11 mouse cellular contexts compared by ENCODE assay signal in the genomic region with DNA sequence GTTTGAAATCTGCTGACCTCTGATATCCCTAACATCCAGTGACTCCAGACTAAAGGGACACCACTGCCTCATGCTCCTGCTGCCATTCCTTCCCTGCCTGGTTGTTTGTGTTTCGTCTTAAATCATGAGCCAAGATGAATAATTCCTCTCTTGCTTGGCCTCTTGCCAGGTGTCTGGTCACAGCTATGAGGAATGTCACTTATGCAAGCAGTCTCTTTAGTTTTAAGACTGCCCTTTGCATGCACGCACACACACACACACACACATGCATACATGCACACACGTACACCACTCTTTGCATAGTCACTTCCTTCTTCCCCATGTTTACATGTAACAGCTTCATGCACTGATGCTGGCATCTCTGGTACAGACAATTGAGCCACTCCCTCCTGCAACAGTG.
DNase-seq lines count a peak whose midpoint lies in the region; ATAC-seq and TF ChIP-seq lines count a peak whose summit lies in the region.
"Had no signal": no experiment of that assay in that cellular context is flagged by ENCODE, and none has a peak within 500 bp of the region (broad histone marks: within the 10 kb centered on the region; RNA-seq: fewer than 3 reads in every experiment).

No protein-coding gene starts in this region.

- intact Hi-C loops in gastrocnemius, adult 2 months (cut with DNase I), result no loop called here

- no peaks in the 10 kb centered on the region for H3K27me3 ChIP-seq in heart, embryonic 13.5 days (replicated peaks)
- H3K27me3 ChIP-seq in lung, embryonic 15.5 days, result no peaks in the 10 kb centered on the region
- H3K27me3 ChIP-seq in liver, embryonic 11.5 days (replicated peaks; ENCODE audit: control insufficient read depth, insufficient read depth, low read length), result no peaks in the 10 kb centered on the region
- H3K27me3 ChIP-seq: liver, embryonic 13.5 days had no signal

- no peak overlapping the region for H3K27ac ChIP-seq in heart, embryonic 13.5 days (replicated peaks)
- H3K27ac ChIP-seq in lung, embryonic 15.5 days, result no peak overlapping the region
- no peak overlapping the region for H3K27ac ChIP-seq in liver, embryonic 11.5 days (ENCODE audit: low read depth, low read length)
- no peak overlapping the region for H3K27ac ChIP-seq in gastrocnemius, adult 2 months
- H3K27ac ChIP-seq: liver, embryonic 13.5 days had no signal

- ATAC-seq in heart, embryonic 13.5 days (ENCODE audit: extremely low read depth, insufficient number of reproducible peaks, low FRiP score, low TSS enrichment), result 0 out of 2 replicates have a peak, but pooled peaks have one; percentile 25
- ATAC-seq in lung, embryonic 15.5 days (ENCODE audit: borderline replicate concordance, extremely low read depth, low FRiP score, low TSS enrichment), result peak; percentile 87; the same call in 1 of the 2 replicates
- peak; percentile 36 for ATAC-seq in liver, embryonic 11.5 days (replicated peaks; ENCODE audit: low FRiP score)

- H3K9me3 ChIP-seq in heart, embryonic 13.5 days, result no peaks in the 10 kb centered on the region
- no peaks in the 10 kb centered on the region for H3K9me3 ChIP-seq in lung, embryonic 15.5 days
- no peaks in the 10 kb centered on the region for H3K9me3 ChIP-seq in liver, embryonic 11.5 days (ENCODE audit: control insufficient read depth, low read length)
- H3K9me3 ChIP-seq: liver, embryonic 13.5 days had no signal

- no peak for DNase-seq in heart, adult 18-20 months
- DNase-seq in lung, postnatal 25 days (ENCODE audit: low spot score), result no peak
- DNase-seq in adrenal gland, adult (ENCODE audit: inconsistent age in 2 of 2, low spot score in 1 of 2), result peak; percentile 8 to 69
- no peak for DNase-seq in liver, embryonic 11.5 days (ENCODE audit: low spot score)
- no peak for DNase-seq in gastrocnemius, adult 2 months
- DNase-seq in embryo, embryonic 9.5 days (ENCODE audit: extremely low spot score), result no peak
- DNase-seq: heart, adult 11 months; liver, embryonic 13.5 days had no signal

- no peaks in the 10 kb centered on the region for H3K36me3 ChIP-seq in heart, embryonic 13.5 days
- H3K36me3 ChIP-seq in lung, embryonic 15.5 days, result no peaks in the 10 kb centered on the region
- H3K36me3 ChIP-seq in liver, embryonic 11.5 days (ENCODE audit: control insufficient read depth, insufficient read depth, low read length), result no peaks in the 10 kb centered on the region
- H3K36me3 ChIP-seq: liver, embryonic 13.5 days had no signal

- no peak overlapping the region for H3K4me3 ChIP-seq in heart, embryonic 13.5 days
- no peak overlapping the region for H3K4me3 ChIP-seq in lung, embryonic 15.5 days
- H3K4me3 ChIP-seq in liver, embryonic 11.5 days (ENCODE audit: low read depth, low read length), result no peak overlapping the region
- no peak overlapping the region for H3K4me3 ChIP-seq in gastrocnemius, adult 2 months
- H3K4me3 ChIP-seq: liver, embryonic 13.5 days; myocyte had no signal

- H3K4me1 ChIP-seq in heart, embryonic 13.5 days, result peaks cover 7% of the 10 kb centered on the region; the same call in 1 of the 2 replicates
- no peaks in the 10 kb centered on the region for H3K4me1 ChIP-seq in lung, embryonic 15.5 days
- H3K4me1 ChIP-seq in liver, embryonic 11.5 days (replicated peaks; ENCODE audit: control insufficient read depth, insufficient read depth, low read length), result no peaks in the 10 kb centered on the region
- H3K4me1 ChIP-seq: liver, embryonic 13.5 days had no signal

- no peak overlapping the region for H3K9ac ChIP-seq in heart, embryonic 13.5 days
- no peak overlapping the region for H3K9ac ChIP-seq in lung, embryonic 15.5 days
- H3K9ac ChIP-seq in liver, embryonic 11.5 days (ENCODE audit: low read depth, low read length), result no peak overlapping the region
- H3K9ac ChIP-seq: liver, embryonic 13.5 days had no signal

- TF ChIP-seq CTCF in gastrocnemius, adult 2 months (IDR thresholded peaks at IDR 0.05), result no peak

- no peak overlapping the region for H3K4me2 ChIP-seq in heart, embryonic 13.5 days
- H3K4me2 ChIP-seq in lung, embryonic 15.5 days, result no peak overlapping the region
- no peak overlapping the region for H3K4me2 ChIP-seq in liver, embryonic 11.5 days
- H3K4me2 ChIP-seq: liver, embryonic 13.5 days had no signal

- WGBS in heart, embryonic 13.5 days, result 40% methylated on average over 3 of the region's 3 CpGs
- 25% methylated on average over 3 of the region's 3 CpGs for WGBS in lung, embryonic 15.5 days
- 76% methylated on average over 3 of the region's 3 CpGs for WGBS in liver, embryonic 11.5 days

Comparison
In these comparisons a context has a peak if more than half of its experiments do, and no peak if none do; other contexts are left out.
1. ATAC-seq: peak in every context shown above with its lines; median percentile 87 in lung, embryonic 15.5 days; 36 in liver, embryonic 11.5 days; 25 in heart, embryonic 13.5 days.
2. DNase-seq: peak in adrenal gland, adult (2 of 2); none in heart, adult 18-20 months (0 of 2), lung, postnatal 25 days (single experiment), liver, embryonic 11.5 days (single experiment), gastrocnemius, adult 2 months (single experiment) and embryo, embryonic 9.5 days (single experiment).